Mouse (Mus musculus) liver, embryonic 14 days (tissue): ENCODE results near the gene Rpl35. TPM values are rescaled to one million over a fixed set of nuclear protein-coding genes. Genes with fewer than 3 reads are reported as not detected.

Source experiments
- polyA plus RNA-seq: library from polyadenylated mRNA; depleted of rRNA; stranded (reverse); fragments of >200 nt; gene quantifications from 2 replicates; pipeline ENCODE4 v1.2.3, GENCODE M21; 2012; rRNA removed

Rpl35 gene
- 428 and 469 TPM in 2 replicates for polyA plus RNA-seq

DNA sequence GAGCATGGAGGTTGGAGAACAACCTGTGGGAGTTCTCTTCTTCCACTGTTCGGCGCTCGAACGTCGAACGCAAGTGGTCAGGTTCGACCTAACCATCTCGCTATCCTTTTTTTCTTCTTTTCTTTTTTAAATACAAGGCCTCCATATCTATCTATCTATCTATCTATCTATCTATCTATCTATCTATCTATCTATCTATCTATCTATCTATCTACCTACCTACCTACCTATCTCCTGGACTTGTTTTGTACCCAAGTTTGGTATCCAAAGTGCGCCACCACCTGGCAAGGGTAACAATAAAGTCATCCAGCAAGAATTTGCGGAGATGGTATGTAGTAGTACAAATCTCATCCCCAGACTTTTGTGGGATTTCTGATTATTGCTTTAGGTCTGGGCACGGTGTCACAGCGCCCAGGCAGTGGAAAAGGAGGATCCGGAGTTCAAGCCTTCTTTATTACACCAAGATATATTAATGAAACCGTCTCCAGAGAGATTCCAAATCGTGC is at the start of gene Rpl35:
Gene Rpl35 (minus strand): TSS at position 51 of the 506 bp plus-strand sequence.

DNA sequence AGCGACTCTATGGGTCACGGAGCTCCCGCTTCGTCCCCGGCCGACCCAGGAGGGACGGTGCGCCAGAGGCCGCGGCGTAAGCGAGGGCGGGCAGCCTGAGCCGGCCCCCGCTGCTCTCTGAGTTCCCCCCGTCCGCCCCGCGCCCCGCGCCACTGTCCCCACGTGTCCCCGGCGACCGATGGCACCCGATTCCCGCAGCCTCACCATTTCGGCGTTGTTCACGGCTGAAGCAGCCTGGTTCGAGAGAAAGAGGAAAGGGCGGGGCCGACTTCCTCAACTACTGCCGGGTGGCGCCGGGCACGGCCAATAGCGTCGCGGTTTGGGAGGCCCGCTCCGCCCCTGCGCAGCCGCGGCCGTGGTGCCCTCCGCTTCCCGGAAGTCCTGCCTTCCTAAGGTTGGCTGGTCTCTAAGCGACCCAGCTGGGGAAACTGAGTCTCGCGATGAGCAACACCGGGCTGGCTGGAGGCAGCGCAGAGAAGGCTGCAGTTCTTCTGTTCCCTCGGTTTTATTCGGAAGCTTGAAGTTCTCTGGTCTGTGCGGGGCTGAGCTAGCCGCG is 466 bp downstream of the Rpl35 start, which contains the start of gene Arpc5l:
Gene Arpc5l (plus strand): TSS at position 469 of the 556 bp plus-strand sequence.

DNA sequence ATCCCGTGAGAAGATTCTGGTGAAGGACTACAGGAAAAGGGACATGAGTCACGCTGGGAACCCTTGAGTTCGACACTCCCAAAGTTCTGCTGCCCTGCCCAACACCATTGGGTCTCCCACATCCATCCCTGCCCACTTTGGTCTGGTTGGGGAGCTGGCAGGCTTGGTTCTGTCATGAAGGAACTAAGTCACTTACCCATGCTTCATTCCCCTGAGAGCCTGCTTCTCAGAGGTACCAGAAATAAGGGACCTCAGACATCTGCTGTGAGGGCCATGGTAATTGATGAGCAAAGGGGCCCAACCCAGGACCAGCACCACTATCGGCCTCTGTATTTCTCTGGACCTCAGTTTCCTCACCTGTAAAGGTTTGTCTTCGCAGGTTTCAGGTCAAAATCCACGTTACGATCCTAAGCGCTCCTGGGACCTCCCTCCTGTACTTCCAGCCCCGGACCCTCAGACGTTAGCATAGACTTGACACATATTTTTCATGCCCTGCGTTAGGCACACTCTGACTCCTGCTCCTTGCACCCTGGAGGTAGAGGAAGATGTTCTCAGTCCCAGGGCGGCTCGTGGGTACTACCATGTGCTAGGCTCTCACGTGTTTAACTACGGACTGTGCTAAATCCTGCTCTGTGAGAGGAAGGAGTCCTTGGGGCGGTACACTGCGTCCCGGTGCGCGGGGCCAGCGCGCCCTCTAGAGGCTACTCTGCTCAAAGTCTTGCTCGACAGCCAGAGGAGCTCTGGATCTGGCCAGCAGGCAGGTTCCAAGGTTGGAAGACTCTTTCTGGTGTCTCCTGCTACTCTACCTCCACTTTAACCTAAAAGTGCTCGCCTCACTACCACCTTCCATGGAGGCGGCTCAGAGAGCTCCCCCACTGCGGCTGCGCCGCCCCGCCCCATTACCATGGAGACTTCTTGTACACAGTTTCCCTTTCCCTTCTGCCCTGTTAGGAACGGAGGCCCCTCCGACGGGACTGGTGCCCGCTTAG is 7.7 kb downstream of the Rpl35 start, which contains the start of gene Wdr38:
Gene Wdr38 (plus strand): TSS at position 91 of the 989 bp plus-strand sequence.

Other genes starting within 250 kb of the Rpl35 start
- 1.3 TPM in 2 replicates for gene Nr6a1, start 77.9 kb downstream of the Rpl35 start, polyA plus RNA-seq
- 0.05 and 0.10 TPM in 2 replicates for gene Olfml2a, start 73.6 kb downstream of the Rpl35 start, polyA plus RNA-seq
- gene Wdr38, start 8.1 kb downstream of the Rpl35 start, polyA plus RNA-seq = 0.25 and 0.40 TPM in 2 replicates
- 30.9 and 33.7 TPM in 2 replicates for gene Arpc5l, start 276 bp downstream of the Rpl35 start, polyA plus RNA-seq
- 8.6 and 9.1 TPM in 2 replicates for gene Golga1, start 59.9 kb upstream of the Rpl35 start, polyA plus RNA-seq
- gene Scai, start 185.1 kb upstream of the Rpl35 start, polyA plus RNA-seq = 0.93 and 1.2 TPM in 2 replicates
- gene Ppp6c, start 220.8 kb upstream of the Rpl35 start, polyA plus RNA-seq = 20.1 and 24.7 TPM in 2 replicates